Mouse (Mus musculus): ENCODE measurements around the gene Sppl3.

GRCm38 (mm10) chr5:115057153-115057552 lies 46.2 kb downstream of the Sppl3 start:
- TF ChIP-seq CTCF (IDR thresholded peaks at IDR 0.05; ENCODE audit: low read depth, low read length) (no peak), POLR2A (IDR thresholded peaks at IDR 0.05; ENCODE audit: extremely low read depth, insufficient read depth, low read length) (no peak)
